Mouse (Mus musculus) gastrocnemius, adult 8-10 months (tissue): ENCODE results near the gene Lman2. TPM values are rescaled to one million over a fixed set of nuclear protein-coding genes. Genes with fewer than 3 reads are reported as not detected.

ENCODE experiments used
- DNase-seq, 2 experiments: peaks; one replicate each; pipeline ENCODE4 v3.0.0; 2022; ENCODE audit warnings: low spot score in 2 of 2
- total RNA-seq, 4 experiments: library from RNA; stranded (reverse); gene quantifications; 2 replicates each; pipeline ENCODE4 v1.2.4; 2022

Gene Lman2
- total RNA-seq, 4 experiments from 2014 or later: 32.5 to 39.6 (median 34.6) TPM

DNA sequence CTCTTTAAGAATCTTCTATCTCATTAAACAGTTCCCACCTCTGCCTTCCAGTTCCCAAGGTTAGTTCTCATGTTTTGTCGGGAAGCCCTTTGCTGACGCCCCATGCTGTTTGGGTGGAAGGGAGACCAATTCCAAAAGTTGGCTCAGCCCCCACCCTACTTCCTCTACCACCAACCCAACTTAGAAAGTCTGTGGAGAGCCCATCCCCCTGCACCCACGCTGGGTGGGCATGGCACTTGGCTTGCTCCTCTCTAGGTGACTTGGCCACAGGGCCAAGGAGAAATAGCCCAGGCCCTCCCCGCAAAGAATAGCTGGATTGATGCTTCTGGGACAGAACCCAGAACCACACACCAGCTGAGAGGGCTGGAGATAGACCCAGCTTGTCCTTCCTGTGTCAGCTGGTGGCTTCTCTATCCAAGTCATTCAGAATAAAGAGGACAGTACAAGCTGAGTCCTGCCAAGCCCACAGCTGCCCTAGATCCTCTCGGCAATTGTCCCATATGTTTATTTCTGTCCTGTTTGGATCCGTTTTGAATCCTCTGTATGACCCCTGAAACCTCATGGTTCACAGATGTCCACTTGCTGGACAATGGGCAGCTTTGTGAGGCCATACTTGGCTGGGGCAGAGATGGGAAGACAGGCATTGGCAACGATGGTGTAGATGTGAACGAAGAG lies 8.6 kb upstream of the Lman2 start:
- DNase-seq: no peak

DNA sequence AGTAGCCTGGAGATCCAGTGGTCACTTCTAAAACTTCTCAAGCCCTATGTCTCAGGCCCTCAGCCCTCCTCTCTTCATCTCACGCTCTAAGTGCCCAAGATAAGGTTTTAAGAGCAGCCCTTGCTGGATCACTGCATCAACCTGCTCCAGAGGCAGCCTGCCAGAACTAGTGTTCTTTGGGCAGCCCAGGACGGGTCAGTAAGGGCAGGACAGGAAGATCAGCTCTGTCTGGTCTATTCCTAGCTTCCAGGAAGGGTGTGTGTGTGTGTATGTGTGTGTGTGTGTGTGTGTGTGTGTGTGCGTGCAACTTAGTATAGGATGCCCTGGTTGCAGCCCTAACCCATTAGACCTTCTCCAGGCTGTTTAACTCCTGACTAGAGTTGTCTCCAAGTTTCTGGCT lies 7.7 kb upstream of the Lman2 start:
- no peak for DNase-seq

DNA sequence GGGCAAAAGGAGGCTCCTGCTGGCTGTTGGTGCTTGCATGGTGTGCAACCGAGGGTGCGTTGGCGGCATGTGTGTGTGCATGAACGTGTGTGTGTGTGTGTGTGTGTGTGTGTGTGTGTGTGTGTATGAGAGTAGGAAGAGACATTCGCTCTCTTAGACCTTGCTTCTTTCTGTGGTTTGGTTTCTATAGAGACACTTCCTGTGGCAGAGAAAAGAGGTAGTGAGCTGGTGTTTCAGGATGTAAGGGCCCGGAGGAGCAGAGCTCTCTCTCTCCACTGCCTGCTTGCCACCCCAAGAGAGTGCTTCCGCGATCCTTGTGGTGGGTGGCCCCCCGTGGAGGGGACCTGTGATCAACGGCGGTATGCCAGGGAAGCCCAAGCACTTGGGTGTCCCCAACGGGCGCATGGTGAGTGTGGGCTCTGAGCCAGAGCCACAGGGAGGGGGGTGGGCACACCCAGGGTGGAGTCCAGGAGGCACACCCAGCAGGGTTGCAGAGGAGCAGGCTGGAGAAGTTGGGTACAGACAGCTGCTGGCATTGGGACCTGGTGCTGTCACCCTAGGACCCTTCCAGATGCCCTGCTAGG lies 7.0 kb upstream of the Lman2 start, which contains the start of gene Rgs14:
Rgs14 (plus strand) TSS at position 202 of the 584 bp plus-strand sequence.
- DNase-seq: no peak

DNA sequence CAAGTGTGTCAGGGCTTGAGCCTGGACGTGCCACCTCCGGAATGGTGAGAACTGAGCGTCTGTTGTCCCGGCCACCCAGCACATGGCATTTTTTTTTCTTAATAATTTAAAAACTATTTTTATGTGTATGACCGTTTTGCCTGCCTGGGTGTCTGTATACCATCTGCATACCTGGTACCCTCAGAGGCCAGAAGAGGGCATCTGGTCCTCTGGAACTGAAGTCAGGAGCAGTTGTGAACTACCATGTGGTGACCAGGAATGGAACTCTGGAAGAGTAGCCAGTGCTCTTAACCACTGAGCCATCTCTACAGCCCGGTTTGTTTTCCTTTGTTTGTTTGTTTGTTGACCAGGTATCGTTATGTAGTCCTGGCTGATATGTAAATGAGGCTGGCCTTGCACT lies 5.8 kb upstream of the Lman2 start:
- DNase-seq: no peak

DNA sequence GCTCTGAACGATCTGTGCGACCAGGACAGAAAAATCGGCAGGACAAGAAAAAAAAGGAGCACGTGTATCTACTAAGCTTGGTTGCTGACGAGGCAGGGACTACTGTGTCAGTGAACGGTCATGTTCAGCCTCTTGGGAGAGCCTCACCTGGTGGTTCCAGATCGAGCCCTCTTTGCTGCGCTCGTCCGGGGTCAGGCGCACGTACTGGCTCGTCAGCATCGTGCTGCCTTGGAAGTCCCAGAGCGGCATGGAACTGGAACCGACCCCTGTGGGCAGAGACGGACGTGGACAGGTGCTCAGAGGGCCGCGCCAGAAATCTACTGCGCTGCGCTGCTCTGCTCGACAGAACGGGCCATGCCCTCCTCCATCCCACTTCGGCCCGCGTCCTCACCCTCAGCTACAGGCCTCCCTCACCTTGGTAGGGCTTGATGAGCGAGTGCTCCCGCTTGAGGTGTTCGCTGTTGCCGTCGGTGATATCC lies 570 bp downstream of the Lman2 start:
- DNase-seq: peak; percentile 17 to 31

DNA sequence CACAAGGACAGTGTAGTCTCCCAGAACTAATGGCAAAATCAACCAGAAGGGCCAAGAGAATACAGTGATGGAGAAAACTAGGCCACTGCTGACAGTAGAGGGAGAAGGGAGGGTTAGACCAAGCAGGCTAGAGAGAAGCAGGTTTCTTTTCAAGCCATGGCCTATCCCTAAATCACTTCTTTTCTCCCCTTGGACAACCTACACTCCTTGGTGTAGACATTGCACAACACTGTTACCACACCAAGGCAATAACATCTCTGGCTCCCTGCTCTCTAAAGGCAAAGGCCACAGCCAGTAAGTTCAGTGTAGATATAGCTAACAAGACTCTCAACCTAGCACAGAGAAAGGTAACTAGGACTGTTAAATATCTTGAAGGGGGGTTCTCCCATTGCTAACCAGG lies 1.4 kb downstream of the Lman2 start:
- no peak for DNase-seq

DNA sequence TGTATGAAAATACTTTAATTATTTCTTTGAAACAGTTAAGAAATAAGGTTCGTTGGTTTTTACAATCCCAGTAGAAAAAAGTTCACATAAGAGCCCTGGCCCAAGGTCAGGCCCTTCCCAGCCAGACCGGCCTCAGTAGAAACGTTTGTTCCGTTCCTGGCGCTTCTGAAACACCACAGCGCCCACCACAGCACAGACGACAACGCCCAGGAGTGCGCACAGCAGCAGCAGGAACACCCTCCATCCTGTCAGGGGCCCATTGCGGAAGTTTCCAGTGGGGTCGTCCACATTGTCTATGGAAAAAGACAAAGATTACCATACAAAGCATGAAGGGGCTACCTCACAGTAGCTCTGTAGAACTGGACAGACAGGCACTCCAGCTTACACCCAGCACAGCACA lies 15.8 kb downstream of the Lman2 start:
- DNase-seq: no peak

DNA sequence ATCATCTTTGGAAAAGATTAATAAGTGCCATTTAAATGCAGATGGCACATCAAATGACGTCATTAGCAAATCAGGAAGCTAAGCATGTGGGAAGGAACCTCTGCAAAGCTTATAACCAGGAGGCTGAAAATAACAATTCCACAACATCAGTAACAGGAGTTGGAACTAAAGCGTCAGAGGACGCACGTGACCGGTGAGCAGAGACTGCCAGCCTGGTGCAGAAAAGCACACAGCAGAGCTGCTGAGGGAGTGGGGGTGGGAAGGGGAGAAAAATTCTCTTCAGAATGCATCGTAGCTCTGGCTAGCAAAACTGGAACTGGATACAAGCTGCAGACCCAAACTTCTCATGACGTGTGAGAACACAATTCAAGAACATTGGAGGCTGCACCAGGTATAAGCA lies 18.3 kb downstream of the Lman2 start:
- no peak for DNase-seq

DNA sequence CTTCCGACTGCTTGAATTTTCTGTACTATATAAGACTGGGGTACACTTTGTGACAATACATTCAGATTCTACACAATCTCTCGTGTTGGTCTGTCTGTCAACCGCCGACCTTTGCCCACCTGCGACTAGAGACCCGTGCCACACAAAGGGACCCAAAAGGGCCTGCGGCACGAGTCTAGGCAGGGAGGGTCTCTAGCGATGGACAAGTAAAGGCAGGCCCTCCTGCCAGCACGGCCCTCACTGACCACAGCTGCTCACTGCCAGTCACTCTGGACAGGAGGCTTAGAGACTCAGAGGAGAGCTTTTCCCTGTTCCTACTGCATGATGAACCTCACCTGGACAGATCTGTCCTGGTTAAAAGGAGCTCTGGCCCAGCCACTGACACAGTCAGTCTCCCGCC lies 20.1 kb downstream of the Lman2 start:
- no peak for DNase-seq

DNA sequence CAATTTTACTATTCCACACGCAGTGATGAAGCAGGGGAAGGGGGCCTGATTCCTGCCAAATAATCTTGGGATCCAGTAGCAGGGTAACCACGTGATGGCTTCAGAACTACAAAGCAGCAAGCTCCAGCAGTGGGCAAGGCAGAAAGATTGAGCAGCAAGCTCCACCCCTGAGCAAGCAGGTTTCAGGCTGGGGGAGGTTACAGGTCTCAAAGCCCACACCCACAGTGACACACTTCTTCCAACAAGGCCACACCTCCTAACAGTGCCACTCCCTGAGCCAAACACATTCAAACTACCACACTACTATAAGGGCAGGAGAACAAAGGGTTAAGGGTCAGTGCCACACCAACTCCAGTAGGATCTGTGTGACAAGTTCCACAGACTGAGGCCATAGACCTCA lies 23.3 kb downstream of the Lman2 start:
- no peak for DNase-seq

DNA sequence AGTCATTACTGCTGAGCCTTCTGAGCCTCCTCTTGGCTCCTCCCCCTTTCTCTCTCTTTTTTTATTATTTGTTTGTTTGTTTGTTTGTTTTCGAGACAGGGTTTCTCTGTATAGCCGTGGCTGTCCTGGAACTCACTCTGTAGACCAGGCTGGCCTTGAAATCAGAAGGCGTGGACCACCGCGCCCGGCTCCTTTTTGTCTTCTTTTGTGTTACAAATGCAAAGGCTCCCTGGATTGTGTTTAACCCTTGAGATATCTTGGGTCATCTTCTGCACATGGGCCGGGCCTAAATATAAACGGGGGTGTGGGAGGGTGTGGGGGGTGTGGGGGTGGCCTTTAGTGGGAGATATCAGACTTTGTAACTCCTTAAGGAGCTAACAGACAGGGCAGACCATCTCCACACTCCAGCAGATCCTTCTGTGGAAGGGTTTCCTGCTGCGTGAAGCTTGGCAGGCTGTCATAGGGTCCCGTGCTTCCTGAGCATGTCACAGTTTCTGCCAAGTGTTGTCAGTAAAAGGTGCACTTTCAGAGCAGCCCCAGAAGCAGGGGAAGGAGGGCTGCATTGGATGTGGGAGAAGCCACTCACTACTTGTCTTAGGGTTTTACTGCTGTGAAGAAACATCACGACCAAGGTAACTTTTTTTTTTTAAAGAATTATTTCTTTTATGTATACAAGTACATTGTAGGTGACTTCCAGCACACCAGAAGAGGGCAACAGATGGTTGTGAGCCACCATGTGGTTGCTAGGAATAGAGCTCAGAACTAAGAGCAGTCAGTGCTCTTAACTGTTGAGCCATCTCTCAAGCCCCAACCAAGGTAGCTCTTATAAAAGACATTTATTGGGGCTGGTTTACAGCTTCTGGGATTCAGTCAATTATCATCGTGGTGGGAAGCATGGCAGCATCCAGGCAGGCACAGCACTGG lies 24.2 kb downstream of the Lman2 start:
- DNase-seq: no peak

DNA sequence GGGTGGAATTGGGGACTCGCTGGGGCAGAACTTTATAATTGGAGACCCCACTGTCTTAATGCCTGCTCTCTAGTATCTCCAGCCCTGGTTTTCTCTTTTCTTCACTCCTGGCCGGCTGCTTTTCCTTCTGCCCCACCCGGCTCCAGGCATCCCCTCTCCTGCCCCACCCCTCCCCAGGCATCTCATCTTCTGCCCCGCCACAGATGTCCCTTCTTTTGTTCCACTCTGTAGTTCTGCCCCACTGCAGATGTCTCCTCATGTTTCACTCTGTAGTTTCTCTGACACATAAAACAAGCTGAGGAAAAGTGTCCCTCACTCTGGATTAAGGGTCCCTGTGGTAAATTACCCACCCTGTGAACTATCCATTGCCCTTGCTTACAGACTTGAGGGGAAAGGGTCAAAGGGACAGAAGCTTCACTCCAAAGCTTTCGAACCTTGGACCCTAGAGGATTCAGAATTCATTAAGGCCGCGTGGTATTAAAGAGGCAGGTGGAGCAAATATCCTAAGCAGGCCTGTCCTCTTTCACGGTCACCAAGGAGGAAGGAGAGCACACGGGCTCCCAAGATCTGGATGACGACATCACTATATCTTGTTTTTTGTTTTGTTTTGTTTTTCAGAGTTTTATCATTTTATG lies 25.1 kb downstream of the Lman2 start:
- DNase-seq: no peak

DNA sequence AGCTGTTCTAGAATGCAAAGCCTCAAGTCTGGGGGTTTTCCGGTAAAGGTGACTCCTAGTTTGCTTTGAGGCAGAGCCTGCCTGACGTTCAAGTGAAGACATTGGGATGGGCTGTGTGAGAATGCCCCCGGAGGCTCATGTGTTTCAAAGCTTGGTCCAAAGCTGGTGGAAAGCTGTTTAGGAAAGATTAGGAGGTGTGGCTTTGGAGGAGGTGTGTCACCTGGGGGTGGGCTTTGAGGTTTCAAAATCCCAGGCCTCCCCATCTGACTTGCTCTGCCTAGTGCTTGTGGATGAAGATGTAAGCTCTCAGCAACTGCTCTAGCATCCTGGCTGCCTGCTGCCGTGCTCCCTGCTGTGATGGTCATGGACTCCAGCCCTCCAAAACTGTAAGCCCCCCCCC lies 26.9 kb downstream of the Lman2 start:
- no peak for DNase-seq

DNA sequence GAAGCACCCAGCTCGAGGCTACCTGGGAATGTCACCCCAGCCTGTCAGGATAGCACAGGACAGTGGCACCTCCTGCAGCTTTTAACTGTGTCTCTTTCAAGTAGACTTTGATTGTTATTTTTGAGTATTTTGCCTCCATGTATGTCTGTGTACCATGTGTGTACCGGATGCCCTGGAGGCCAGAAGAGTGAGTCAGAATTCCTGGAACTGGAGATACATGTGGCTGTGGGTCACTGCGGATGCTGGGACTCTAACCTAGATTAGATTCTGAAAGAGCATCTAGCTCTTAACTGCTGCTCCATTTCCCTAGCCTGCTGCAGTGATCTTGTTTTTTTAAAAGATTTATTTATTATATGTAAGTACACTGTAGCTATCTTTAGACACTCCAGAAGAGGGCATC lies 30.3 kb downstream of the Lman2 start:
- no peak for DNase-seq

DNA sequence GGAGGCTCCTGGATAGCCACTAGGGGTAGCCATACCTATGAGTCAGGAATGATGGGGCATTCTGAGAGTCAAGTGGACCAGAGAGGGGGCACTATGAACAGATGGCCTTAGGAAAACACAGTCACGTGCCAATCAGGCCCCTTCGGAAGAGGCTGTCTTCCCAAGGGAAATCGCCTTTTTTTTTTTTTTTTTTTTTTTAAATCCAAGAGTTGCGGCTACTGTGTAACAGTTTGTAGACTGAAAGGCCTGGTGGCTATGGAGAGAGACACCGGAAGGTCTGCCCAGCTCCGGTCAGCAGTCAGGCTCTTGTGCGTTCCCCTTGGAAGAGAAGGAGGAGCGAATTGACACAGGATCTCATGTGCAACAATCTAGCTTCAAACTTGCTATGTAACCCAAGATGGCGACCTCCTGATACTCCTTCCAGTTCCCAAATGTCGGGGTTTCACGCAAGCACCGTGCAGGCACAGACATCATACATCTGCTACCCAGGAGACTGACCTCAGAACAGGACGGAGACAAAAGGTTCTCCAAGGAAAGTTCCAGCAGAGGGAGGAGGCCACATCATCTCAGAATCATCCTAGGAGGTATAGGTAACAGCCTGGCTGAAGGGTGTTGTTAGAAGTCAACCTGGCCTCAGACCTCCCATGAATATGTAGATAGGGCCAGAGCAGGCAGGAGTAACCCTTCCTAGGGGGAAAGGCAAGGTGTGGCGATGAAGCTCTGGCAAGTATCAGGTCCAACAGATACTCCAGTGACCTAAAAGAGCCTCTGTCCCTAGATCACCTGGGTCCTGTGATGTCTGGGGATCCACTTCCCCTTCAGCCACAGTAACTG lies 31.8 kb downstream of the Lman2 start:
- DNase-seq: no peak

DNA sequence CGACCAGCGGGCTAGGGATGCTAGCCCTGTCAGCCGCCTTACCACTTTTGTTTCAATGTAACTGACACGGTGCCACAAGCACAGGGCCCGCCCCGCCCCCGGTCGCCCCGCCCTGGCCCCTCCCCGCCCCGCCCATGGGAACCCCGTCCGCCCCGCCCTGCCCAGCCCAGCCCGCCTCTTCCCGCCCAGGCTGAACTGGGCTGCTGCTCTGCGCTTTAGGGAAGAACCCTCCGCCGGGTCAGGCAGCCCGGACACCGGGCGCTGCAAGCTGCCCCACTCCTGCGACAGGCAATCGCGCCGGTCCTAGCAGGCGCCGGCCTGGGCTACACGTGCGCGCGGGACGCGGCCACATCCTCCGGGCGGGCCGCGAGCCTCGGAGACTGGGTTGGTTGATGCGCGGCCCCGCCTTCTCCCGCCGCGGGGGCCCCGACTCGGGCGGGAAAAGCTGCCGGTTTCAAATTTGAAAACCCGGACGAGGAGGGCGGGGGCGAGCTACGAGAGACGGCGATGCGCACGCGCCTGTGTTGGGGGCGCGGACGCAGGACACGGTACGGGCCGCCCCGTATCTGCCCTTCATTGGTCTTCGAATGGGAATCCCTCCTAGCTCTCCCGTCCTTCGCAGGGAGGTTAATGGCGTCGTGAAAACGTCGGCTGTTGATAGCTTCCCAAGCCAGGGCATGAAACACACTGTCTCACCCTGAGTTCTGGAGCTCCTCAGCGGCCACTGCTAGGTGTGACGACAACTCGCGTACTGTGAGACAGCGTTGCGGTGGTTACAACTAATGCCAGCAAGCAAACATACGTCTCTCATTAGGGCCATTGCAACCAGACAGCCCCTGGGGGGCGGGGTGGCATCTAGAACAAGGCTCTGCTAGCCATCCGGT lies 32.7 kb downstream of the Lman2 start, which contains the start of gene Mxd3:
Mxd3 (minus strand) TSS at position 141 of the 884 bp plus-strand sequence.
- DNase-seq: peak; percentile 47 to 71

DNA sequence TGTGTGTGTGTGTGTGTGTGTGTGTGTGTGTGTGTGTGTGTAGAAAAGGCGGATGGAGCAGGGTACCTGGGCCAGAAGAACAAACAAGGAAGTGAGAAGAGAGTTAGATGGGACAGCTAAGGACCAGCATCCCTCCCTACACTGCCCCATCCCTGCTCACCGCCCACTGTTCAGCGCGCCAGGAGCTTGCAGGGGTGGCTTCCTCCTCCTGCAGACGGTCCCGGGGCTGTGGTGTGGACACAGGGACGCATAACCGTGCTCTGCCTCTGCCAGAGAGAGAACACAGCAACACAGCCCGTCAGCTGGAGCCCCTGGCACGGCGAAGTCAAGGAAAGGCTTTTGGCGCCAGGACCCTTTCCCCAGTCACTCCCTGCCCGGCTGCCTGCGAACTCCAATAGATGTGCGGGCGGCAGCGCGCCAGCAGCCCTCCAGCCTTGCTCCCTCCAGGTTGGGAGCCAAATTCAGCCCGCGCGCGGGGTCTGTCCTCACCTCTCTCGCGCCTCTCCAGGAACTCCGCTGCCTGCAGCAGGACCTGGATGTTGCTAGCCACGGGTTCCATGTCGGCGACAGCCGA lies 33.4 kb downstream of the Lman2 start:
- DNase-seq: no peak

DNA sequence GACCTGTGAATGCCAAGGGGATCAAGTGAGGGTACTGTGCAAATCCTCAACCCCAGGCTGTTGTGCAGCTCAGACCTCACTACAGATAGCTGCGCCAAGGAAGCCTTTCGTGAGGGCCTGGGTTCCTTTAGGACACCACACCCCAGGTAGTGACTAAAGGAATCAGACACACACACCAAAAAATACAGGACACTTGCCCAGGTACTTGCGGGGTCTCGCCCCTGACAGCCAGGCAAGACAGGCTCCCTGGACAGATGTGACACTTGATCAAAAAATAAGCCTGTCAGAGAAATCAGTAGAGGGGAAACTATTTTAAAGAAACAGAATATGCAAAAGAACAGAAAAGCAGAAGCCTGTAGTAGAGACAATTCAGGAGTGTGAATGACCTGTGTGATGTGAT lies 33.9 kb downstream of the Lman2 start:
- DNase-seq: no peak

DNA sequence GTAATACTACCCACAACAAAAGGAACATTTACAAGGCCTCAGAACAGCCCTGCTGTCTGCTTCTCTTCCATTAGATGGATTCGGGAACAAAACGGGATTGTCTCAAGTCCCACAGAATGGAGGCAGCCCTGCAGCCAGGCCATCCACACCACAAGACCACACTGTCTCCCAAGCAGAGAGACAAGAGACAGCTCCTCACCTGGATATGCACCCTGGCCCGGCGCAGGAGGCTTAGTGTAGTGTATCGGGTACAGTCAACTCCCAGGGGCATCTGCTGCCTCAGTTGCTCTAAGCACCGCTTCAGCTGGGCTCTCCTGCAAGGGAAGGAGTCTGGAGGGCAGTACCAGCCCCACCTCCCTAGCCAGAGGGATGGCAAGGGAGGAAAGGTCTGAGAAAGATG lies 34.4 kb downstream of the Lman2 start:
- no peak for DNase-seq
